Mouse (Mus musculus) embryonic fibroblast, embryonic 13.5 days (primary cell): ENCODE measurements at regions not wholly inside any gene's neighbourhood (a gene's known extent, or its start where the extent isn't known, plus 50 kb on each side); places are given as distances from the start of the nearest gene placed in this dataset.
"Not testable (repeated sequence)": the region's sequence is repeated elsewhere in the genome, so short reads cannot be mapped to it uniquely, and the experiment has no call there.

Experiments
- H3K27ac ChIP-seq: 2 replicates; pipeline ENCODE4 v1.5.1; 2012; ENCODE audit warnings: low read length, control low read depth, inconsistent platforms; ENCODE audit not compliant: insufficient read depth
- H3K4me1 ChIP-seq: 2 replicates; pipeline ENCODE4 v1.6.1; 2011; ENCODE audit warnings: low read length; ENCODE audit not compliant: control insufficient read depth, insufficient read depth
- H3K4me3 ChIP-seq: 2 replicates; pipeline ENCODE4 v1.5.1; 2011; ENCODE audit warnings: mild to moderate bottlenecking, control low read depth, low read length; ENCODE audit not compliant: insufficient read depth
- CTCF ChIP-seq: IDR thresholded peaks from 2 replicates; pipeline ENCODE4 v1.5.1; 2011; ENCODE audit warnings: mild to moderate bottlenecking, control low read depth, low read length, moderate library complexity, borderline replicate concordance; ENCODE audit not compliant: insufficient read depth
- POLR2A ChIP-seq: IDR thresholded peaks from 2 replicates; pipeline ENCODE4 v1.6.1; 2011; ENCODE audit warnings: low read depth, mild to moderate bottlenecking, control low read depth, low read length, moderate library complexity

GRCm38 (mm10) chr1:105463819-105464614 is 107.5 kb upstream of the Rnf152 start:
- Histone ChIP-seq H3K27ac (no peak overlapping the region), H3K4me3 (no peak overlapping the region), H3K4me1 (no peaks in the 10 kb centered on the region)
- TF ChIP-seq POLR2A (no peak), CTCF (no peak)

- Histone ChIP-seq H3K4me3 (no peak overlapping the region), H3K4me1 (no peaks in the 10 kb centered on the region), H3K27ac (no peak overlapping the region)
- TF ChIP-seq CTCF: no peak
Measured at GRCm38 (mm10) chr1:105462695-105463094, 106.2 kb upstream of the Rnf152 start.

DNA sequence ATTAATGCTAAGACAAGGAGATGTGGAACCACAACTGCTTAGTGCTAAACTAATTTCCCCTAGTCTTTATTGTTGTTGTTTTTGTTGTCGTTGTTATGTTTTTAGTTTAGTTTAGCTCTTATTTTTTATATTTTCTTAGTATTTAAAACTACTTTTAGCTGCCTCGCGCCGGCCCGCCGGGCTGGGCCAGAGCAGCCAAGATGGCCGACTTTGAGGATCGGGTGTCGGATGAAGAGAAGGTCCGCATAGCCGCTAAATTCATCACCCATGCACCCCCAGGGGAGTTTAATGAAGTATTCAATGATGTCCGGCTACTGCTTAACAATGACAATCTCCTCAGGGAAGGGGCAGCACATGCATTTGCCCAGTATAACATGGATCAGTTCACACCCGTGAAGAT is 99.3 kb upstream of the Rnf152 start:
- not testable (repeated sequence) for H3K4me3 ChIP-seq, H3K27ac ChIP-seq

GRCm38 (mm10) chr1:105454687-105455086 is 98.2 kb upstream of the Rnf152 start:
- no peak overlapping the region for H3K4me3 ChIP-seq
- TF ChIP-seq POLR2A: no peak
- TF ChIP-seq CTCF: no peak
- no peak overlapping the region for H3K27ac ChIP-seq

More for the DNA sequence above, 99.3 kb upstream of the Rnf152 start:
- H3K4me1 ChIP-seq: not testable (repeated sequence)

DNA sequence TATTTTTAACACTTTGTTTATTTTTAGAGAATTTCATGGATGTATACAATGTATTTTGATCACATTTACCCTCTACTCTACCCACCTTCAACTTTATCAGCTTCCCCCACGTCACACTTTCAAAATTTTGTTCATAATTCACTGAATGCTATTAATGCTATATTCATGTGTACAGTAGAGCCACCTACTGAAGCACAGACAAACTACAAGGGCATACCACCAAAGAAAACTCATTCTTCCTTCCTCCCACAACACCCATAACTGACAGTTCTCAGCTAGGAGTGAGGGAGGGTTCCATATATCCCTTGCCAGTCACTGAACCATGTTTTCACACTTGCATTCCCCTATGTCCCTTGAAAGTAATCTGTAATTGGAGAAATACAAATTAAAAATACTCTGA is 89.7 kb upstream of the Rnf152 start:
- no peak for TF ChIP-seq CTCF
- no peak for TF ChIP-seq POLR2A
- Histone ChIP-seq H3K4me3 (no peak overlapping the region), H3K4me1 (no peaks in the 10 kb centered on the region), H3K27ac (no peak overlapping the region)

More at GRCm38 (mm10) chr1:105454687-105455086, 98.2 kb upstream of the Rnf152 start:
- H3K4me1 ChIP-seq: no peaks in the 10 kb centered on the region

- TF ChIP-seq CTCF: no peak
- TF ChIP-seq POLR2A: no peak
- Histone ChIP-seq H3K4me1 (no peaks in the 10 kb centered on the region), H3K4me3 (no peak overlapping the region), H3K27ac (no peak overlapping the region)
Measured at GRCm38 (mm10) chr1:105443546-105443945, 87.0 kb upstream of the Rnf152 start.

DNA sequence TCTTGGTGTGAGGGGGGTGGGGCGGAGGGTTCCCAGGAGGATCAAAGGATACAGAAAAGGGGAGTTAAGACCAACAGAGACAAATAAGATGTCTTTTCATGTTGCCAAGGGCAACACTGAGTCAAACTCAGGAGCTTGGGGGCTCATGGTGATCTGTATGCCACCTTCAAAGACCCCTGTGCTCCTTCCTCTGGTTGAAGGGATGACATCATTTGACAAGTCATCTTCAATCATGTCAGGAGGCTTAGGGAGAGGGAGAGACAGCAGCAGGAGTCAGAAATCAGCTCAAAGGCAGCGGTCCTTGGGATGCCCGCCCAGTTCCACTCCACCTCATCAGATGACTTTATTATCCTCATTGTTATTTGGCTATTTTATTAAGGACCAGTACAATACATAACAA is 83.8 kb upstream of the Rnf152 start:
- Histone ChIP-seq H3K4me1 (no peaks in the 10 kb centered on the region), H3K4me3 (no peak overlapping the region), H3K27ac (no peak overlapping the region)
- TF ChIP-seq POLR2A (no peak), CTCF (no peak)

GRCm38 (mm10) chr1:105434631-105435403 is 78.3 kb upstream of the Rnf152 start:
- Histone ChIP-seq H3K27ac (no peak overlapping the region), H3K4me3 (no peak overlapping the region), H3K4me1 (peaks cover 14% of the 10 kb centered on the region)
- TF ChIP-seq CTCF: no peak
- no peak for TF ChIP-seq POLR2A

- H3K27ac ChIP-seq: no peak overlapping the region
- peaks cover 14% of the 10 kb centered on the region for H3K4me1 ChIP-seq
- TF ChIP-seq CTCF (no peak), POLR2A (no peak)
- no peak overlapping the region for H3K4me3 ChIP-seq
Measured at GRCm38 (mm10) chr1:105433949-105434348, 77.4 kb upstream of the Rnf152 start.

- H3K4me1 ChIP-seq: peaks cover 14% of the 10 kb centered on the region
- no peak for TF ChIP-seq CTCF
- TF ChIP-seq POLR2A: no peak
- no peak overlapping the region for H3K4me3 ChIP-seq
- 0 out of 2 replicates have a peak overlapping the region, but pooled peaks have one; percentile 21 for H3K27ac ChIP-seq
Measured at GRCm38 (mm10) chr1:105431803-105432202, 75.3 kb upstream of the Rnf152 start.
